Mouse (Mus musculus): Measurements from ENCODE around the gene Eno1.
"Not testable (repeated sequence)": the region's sequence is repeated elsewhere in the genome, so short reads cannot be mapped to it uniquely, and the experiment has no call there.

DNA sequence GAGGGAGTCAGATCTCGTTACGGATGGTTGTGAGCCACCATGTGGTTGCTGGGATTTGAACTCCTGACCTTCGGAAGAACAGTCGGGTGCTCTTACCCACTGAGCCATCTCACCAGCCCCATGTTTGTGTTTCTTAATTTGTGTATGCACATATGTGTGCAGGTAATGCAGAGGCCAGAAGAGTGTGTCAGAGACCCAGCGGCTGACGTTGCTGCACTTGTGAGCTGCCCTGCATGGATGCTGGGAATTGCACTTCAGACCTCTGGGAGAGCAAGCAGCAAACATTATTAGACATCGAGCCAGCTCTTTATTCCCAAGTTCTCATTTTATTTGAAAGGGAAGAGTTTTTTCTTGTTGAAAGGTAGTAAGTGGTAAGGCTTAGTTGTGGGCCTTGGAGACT is 42.8 kb downstream of the Eno1 start:
- not testable (repeated sequence) for TF ChIP-seq CTCF, EP300 (IDR thresholded peaks at IDR 0.05; ENCODE audit: low read depth)

Measured in liver, postnatal 0 days (tissue).